Mouse (Mus musculus): ENCODE results near the gene Dnlz. TPM values are rescaled to one million over a fixed set of nuclear protein-coding genes. Genes with fewer than 3 reads are reported as not detected.

Dnlz gene
- polyA plus RNA-seq, 1 experiment from 2014 or later, result 25.1 TPM

DNA sequence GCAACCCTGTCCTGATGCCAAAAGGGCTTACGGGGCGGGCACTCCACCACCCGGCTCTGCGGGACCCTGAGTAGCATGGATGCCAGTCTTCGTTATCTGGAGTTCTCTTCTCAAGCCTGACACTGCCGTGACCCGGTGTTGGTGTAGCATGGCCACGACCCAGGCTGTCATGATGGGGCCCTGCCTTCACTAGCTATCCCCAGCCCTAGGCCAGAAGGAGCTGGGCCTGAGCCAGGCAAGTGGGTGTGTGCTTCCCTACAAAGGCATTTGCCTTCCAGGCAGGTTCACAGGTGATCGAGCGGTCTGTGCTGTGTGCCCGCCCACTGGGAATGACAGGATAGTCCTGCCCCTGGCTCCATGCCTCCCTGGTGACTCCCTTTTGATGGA is 36.0 kb downstream of the Dnlz start:
- Histone ChIP-seq H3K4me3 (ENCODE audit: low read depth, low read length) (peak overlapping the region; percentile 93), H3K27me3 (ENCODE audit: control insufficient read depth, insufficient read depth, low read length) (no peaks in the 10 kb centered on the region), H3K4me2 (ENCODE audit: low read depth, low read length) (peak overlapping the region; percentile 95), H3K27ac (replicated peaks; ENCODE audit: low read depth, low read length) (peak overlapping the region; percentile 96), H3K9me3 (replicated peaks; ENCODE audit: control insufficient read depth, low read length) (no peaks in the 10 kb centered on the region), H3K4me1 (ENCODE audit: control insufficient read depth, insufficient read depth, low read length) (peaks cover 19% of the 10 kb centered on the region), H3K9ac (replicated peaks; ENCODE audit: low read length) (peak overlapping the region; percentile 94), H3K36me3 (replicated peaks; ENCODE audit: control insufficient read depth, insufficient read depth, low read depth, low read length) (no peaks in the 10 kb centered on the region)
- DNase-seq (ENCODE audit: low spot score), result peak; percentile 32
- 0% methylated on average over 11 of the region's 11 CpGs for WGBS
- peak; percentile 20 for ATAC-seq (replicated peaks; ENCODE audit: insufficient number of reproducible peaks, low FRiP score, low TSS enrichment, low read depth)

DNA sequence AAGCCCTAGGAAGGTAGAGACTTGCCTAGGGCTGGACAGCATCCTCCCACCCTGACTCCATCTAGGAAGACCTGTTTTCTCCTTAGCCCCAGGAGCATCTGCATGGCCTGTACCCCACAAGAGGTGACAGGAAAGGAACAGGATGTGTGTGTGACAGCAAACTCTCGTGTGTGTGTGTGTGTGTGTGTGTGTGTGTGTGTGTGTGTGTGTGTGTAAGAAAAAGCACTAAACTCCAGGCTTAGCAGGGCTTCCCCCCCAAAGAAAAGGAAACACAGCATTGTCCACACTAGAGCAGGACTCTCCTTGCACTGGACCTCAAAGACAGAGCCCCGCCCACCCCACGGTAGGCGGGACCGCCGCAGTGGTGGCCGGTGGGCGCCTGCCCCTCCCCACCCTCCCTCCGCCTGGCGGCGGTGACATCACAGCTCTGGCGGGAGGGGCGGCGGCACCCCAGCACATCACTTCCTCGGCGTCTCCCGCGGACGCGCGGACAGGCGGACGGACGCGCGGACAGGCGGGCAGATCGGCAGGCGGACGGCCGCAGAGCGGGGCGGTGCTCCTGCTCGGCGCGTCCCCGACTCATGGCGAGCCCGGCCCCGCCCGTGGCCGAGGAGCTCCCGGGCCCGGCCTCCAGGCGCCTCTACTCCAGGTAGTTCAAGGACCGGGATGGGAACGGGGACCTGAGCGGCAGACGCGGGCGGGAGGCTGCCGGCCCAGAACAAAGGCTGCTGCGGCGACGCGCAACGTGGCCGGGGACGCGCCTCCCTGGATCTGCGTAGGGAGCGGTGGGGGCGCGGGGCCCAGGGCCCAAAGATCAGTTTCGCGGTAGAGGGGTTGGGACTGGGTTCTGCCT is 36.6 kb downstream of the Dnlz start, which contains the start of gene Gpsm1:
TSS of gene Gpsm1 (plus strand) at position 444 of the 853 bp plus-strand sequence.
- H3K27me3 ChIP-seq (ENCODE audit: control insufficient read depth, insufficient read depth, low read length), result no peaks in the 10 kb centered on the region
- H3K9me3 ChIP-seq (replicated peaks; ENCODE audit: control insufficient read depth, low read length), result no peaks in the 10 kb centered on the region
- under 1% methylated on average over 65 of the region's 66 CpGs for WGBS
- peak within 1 kb of the TSS; percentile 95 for H3K4me2 ChIP-seq (ENCODE audit: low read depth, low read length)
- ATAC-seq (replicated peaks; ENCODE audit: insufficient number of reproducible peaks, low FRiP score, low TSS enrichment, low read depth), result peak; percentile 79
- H3K27ac ChIP-seq (replicated peaks; ENCODE audit: low read depth, low read length), result peak within 1 kb of the TSS; percentile 96
- H3K36me3 ChIP-seq (replicated peaks; ENCODE audit: control insufficient read depth, insufficient read depth, low read depth, low read length), result no peaks in the 10 kb centered on the region
- peak; percentile 92 for DNase-seq (ENCODE audit: low spot score)
- H3K9ac ChIP-seq (replicated peaks; ENCODE audit: low read length), result peak within 1 kb of the TSS; percentile 94
- peak within 1 kb of the TSS; percentile 93 for H3K4me3 ChIP-seq (ENCODE audit: low read depth, low read length)
- peaks cover 19% of the 10 kb centered on the region for H3K4me1 ChIP-seq (ENCODE audit: control insufficient read depth, insufficient read depth, low read length)

- Histone ChIP-seq H3K4me2 (ENCODE audit: low read depth, low read length) (peak overlapping the region; percentile 95), H3K27me3 (ENCODE audit: control insufficient read depth, insufficient read depth, low read length) (no peaks in the 10 kb centered on the region), H3K9me3 (replicated peaks; ENCODE audit: control insufficient read depth, low read length) (no peaks in the 10 kb centered on the region), H3K36me3 (replicated peaks; ENCODE audit: control insufficient read depth, insufficient read depth, low read depth, low read length) (no peaks in the 10 kb centered on the region), H3K9ac (replicated peaks; ENCODE audit: low read length) (peak overlapping the region; percentile 94), H3K4me3 (ENCODE audit: low read depth, low read length) (peak overlapping the region; percentile 93), H3K4me1 (ENCODE audit: control insufficient read depth, insufficient read depth, low read length) (peaks cover 19% of the 10 kb centered on the region), H3K27ac (replicated peaks; ENCODE audit: low read depth, low read length) (peak overlapping the region; percentile 96)
- 0 out of 2 replicates have a peak, but pooled peaks have one; percentile 8 for ATAC-seq (replicated peaks; ENCODE audit: insufficient number of reproducible peaks, low FRiP score, low TSS enrichment, low read depth)
- peak; percentile 82 for DNase-seq (ENCODE audit: low spot score)
- WGBS, result 29% methylated on average over 13 of the region's 13 CpGs
Observed at GRCm38 (mm10) chr2:26314281-26315071, 37.4 kb downstream of the Dnlz start.

GRCm38 (mm10) chr2:26313394-26313793 is 38.5 kb downstream of the Dnlz start:
- DNase-seq (ENCODE audit: low spot score) (no peak), ATAC-seq (replicated peaks; ENCODE audit: insufficient number of reproducible peaks, low FRiP score, low TSS enrichment, low read depth) (no peak)
- no peaks in the 10 kb centered on the region for H3K9me3 ChIP-seq (replicated peaks; ENCODE audit: control insufficient read depth, low read length)
- peaks cover 26% of the 10 kb centered on the region for H3K4me1 ChIP-seq (ENCODE audit: control insufficient read depth, insufficient read depth, low read length)
- no peak overlapping the region for H3K4me2 ChIP-seq (ENCODE audit: low read depth, low read length)
- H3K27ac ChIP-seq (replicated peaks; ENCODE audit: low read depth, low read length), result peak overlapping the region; percentile 96; the same call in 1 of the 2 replicates
- H3K27me3 ChIP-seq (ENCODE audit: control insufficient read depth, insufficient read depth, low read length), result no peaks in the 10 kb centered on the region
- WGBS, result 86% methylated on average over 1 of the region's 1 CpGs
- no peaks in the 10 kb centered on the region for H3K36me3 ChIP-seq (replicated peaks; ENCODE audit: control insufficient read depth, insufficient read depth, low read depth, low read length)
- no peak overlapping the region for H3K9ac ChIP-seq (replicated peaks; ENCODE audit: low read length)
- no peak overlapping the region for H3K4me3 ChIP-seq (ENCODE audit: low read depth, low read length)

DNA sequence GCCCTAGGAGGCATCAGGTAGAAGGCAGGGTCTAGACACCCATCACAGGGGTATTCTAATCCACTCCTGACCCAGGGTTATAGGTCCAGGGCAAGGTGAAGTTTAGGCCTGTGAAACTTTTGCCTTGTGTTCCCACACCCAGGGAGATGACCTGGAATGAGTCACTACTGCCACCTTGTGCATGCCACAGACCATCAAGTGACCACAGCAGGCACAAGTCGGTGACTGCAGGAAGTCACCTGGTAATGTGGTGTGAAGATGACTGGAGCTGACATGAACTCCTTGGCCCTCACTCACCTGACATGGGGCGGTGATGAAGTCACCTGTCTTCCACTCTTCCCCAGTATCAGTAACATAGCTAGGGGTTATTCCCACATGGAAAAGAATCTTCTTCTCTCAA is 39.1 kb downstream of the Dnlz start:
- Histone ChIP-seq H3K27me3 (ENCODE audit: control insufficient read depth, insufficient read depth, low read length) (no peaks in the 10 kb centered on the region), H3K4me3 (ENCODE audit: low read depth, low read length) (no peak overlapping the region), H3K4me2 (ENCODE audit: low read depth, low read length) (no peak overlapping the region), H3K9ac (replicated peaks; ENCODE audit: low read length) (no peak overlapping the region), H3K27ac (replicated peaks; ENCODE audit: low read depth, low read length) (no peak overlapping the region), H3K4me1 (ENCODE audit: control insufficient read depth, insufficient read depth, low read length) (peaks cover 26% of the 10 kb centered on the region), H3K9me3 (replicated peaks; ENCODE audit: control insufficient read depth, low read length) (no peaks in the 10 kb centered on the region), H3K36me3 (replicated peaks; ENCODE audit: control insufficient read depth, insufficient read depth, low read depth, low read length) (no peaks in the 10 kb centered on the region)
- ATAC-seq (replicated peaks; ENCODE audit: insufficient number of reproducible peaks, low FRiP score, low TSS enrichment, low read depth) (no peak), DNase-seq (ENCODE audit: low spot score) (no peak)
- WGBS, result 61% methylated on average over 2 of the region's 2 CpGs

DNA sequence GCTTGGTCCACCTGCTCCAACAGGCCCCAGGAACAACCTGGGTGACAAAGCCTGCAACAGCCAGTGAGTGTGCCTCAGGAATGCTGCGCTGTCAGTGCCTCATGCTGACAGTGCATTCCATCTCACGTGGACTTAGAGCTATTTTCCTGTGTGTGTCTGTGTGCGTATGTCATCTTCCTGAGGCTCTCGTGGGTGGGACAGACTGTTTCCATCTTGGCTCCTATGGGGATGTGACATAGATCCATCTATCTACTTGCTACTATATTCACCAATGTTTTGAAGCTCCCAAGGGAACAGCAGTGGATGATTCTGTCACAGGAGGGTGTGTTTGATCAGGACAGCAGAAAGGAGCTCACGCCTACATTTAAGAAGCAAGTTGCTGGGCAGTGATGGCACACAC is 40.0 kb downstream of the Dnlz start:
- no peak overlapping the region for H3K4me2 ChIP-seq (ENCODE audit: low read depth, low read length)
- ATAC-seq (replicated peaks; ENCODE audit: insufficient number of reproducible peaks, low FRiP score, low TSS enrichment, low read depth) (no peak), DNase-seq (ENCODE audit: low spot score) (no peak)
- no peaks in the 10 kb centered on the region for H3K36me3 ChIP-seq (replicated peaks; ENCODE audit: control insufficient read depth, insufficient read depth, low read depth, low read length)
- peaks cover 21% of the 10 kb centered on the region for H3K4me1 ChIP-seq (ENCODE audit: control insufficient read depth, insufficient read depth, low read length)
- no peak overlapping the region for H3K27ac ChIP-seq (replicated peaks; ENCODE audit: low read depth, low read length)
- no peaks in the 10 kb centered on the region for H3K9me3 ChIP-seq (replicated peaks; ENCODE audit: control insufficient read depth, low read length)
- H3K9ac ChIP-seq (replicated peaks; ENCODE audit: low read length), result no peak overlapping the region
- WGBS, result 78% methylated on average over 5 of the region's 5 CpGs
- no peak overlapping the region for H3K4me3 ChIP-seq (ENCODE audit: low read depth, low read length)
- H3K27me3 ChIP-seq (ENCODE audit: control insufficient read depth, insufficient read depth, low read length), result no peaks in the 10 kb centered on the region

- Histone ChIP-seq H3K4me3 (ENCODE audit: low read depth, low read length) (no peak overlapping the region), H3K27ac (replicated peaks; ENCODE audit: low read depth, low read length) (peak overlapping the region; percentile 91), H3K4me1 (ENCODE audit: control insufficient read depth, insufficient read depth, low read length) (peaks cover 13% of the 10 kb centered on the region), H3K9ac (replicated peaks; ENCODE audit: low read length) (no peak overlapping the region), H3K27me3 (ENCODE audit: control insufficient read depth, insufficient read depth, low read length) (no peaks in the 10 kb centered on the region), H3K9me3 (replicated peaks; ENCODE audit: control insufficient read depth, low read length) (no peaks in the 10 kb centered on the region), H3K36me3 (replicated peaks; ENCODE audit: control insufficient read depth, insufficient read depth, low read depth, low read length) (no peaks in the 10 kb centered on the region), H3K4me2 (ENCODE audit: low read depth, low read length) (peak overlapping the region; percentile 8; the same call in 1 of the 2 replicates)
- ATAC-seq (replicated peaks; ENCODE audit: insufficient number of reproducible peaks, low FRiP score, low TSS enrichment, low read depth) (peak; percentile 82), DNase-seq (ENCODE audit: low spot score) (peak; percentile 91)
- 9% methylated on average over 10 of the region's 10 CpGs for WGBS
Observed at GRCm38 (mm10) chr2:26309739-26310138, 42.2 kb downstream of the Dnlz start.
